Mouse (Mus musculus): Measurements from ENCODE around the gene Unc13c.

DNA sequence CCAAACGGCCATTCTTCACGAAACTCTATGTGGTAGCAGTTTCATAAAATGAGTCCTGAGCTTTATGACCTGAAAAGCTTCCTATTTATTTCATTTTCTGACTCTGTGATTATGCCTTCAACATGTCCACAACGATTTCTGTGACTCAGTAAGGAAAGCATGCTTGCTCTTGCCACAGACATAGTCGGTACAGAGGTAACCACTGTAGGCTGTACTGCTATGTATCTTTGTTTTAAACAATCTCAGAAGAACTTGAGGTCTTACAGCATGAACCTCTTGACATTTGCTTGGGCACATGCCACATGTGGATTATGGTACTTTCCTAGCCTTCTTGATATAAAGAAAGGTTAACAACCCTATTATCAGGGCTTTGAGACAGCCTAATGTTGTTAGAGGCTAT lies 162.1 kb downstream of the Unc13c start:
- no peak for TF ChIP-seq EP300 (optimal IDR thresholded peaks at IDR 0.05)
- TF ChIP-seq CTCF (IDR thresholded peaks at IDR 0.05; ENCODE audit: low read depth): no peak

Data from stomach, postnatal 0 days (tissue).